Comparison of ENCODE assay signal across 7 mouse cellular contexts in the genomic region with DNA sequence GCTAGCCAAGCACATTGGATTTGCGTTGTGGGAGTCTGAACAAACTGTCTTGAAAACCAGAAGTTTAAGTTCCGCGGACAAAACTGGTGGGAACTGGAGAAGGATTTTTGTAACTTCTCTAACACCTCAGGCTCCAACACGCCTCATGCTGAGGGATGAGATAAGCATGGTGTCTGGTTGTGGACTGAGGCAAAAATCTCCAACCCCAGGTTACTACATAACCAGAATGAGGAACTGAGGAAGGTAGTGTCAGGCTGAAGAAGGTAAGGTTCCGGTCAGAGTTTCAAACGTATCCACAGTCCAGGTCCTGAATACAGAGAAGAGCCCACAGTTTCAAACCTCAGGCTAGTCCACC. TPM values are rescaled to one million over a fixed set of nuclear protein-coding genes. Genes with fewer than 3 reads are reported as not detected.
DNase-seq lines count a peak whose midpoint lies in the region; ATAC-seq lines count a peak whose summit lies in the region.

No protein-coding gene starts in this region.

- H3K4me2 ChIP-seq in neural tube, embryonic 11.5 days (ENCODE audit: low read depth), result peak overlapping the region; percentile 58
- peak overlapping the region; percentile 91 for H3K4me2 ChIP-seq in forebrain, embryonic 15.5 days (replicated peaks)
- peak overlapping the region; percentile 64 for H3K4me2 ChIP-seq in liver, embryonic 11.5 days
- H3K4me2 ChIP-seq in stomach, embryonic 14.5 days (replicated peaks; ENCODE audit: low read depth, low read length), result peak overlapping the region; percentile 70

- no peaks in the 10 kb centered on the region for H3K9me3 ChIP-seq in neural tube, embryonic 11.5 days (ENCODE audit: control insufficient read depth, low read length)
- H3K9me3 ChIP-seq in forebrain, embryonic 15.5 days, result no peaks in the 10 kb centered on the region
- no peaks in the 10 kb centered on the region for H3K9me3 ChIP-seq in liver, embryonic 11.5 days (ENCODE audit: control insufficient read depth, low read length)
- H3K9me3 ChIP-seq in stomach, embryonic 14.5 days (ENCODE audit: control insufficient read depth, low read depth, low read length), result no peaks in the 10 kb centered on the region

- H3K9ac ChIP-seq in neural tube, embryonic 11.5 days (ENCODE audit: low read length), result no peak overlapping the region
- no peak overlapping the region for H3K9ac ChIP-seq in forebrain, embryonic 15.5 days (replicated peaks)
- H3K9ac ChIP-seq in liver, embryonic 11.5 days (ENCODE audit: low read depth, low read length), result peak overlapping the region; percentile 43; the same call in 1 of the 2 replicates
- H3K9ac ChIP-seq in stomach, embryonic 14.5 days (replicated peaks; ENCODE audit: low read depth, low read length), result no peak overlapping the region

- H3K27me3 ChIP-seq in neural tube, embryonic 11.5 days (ENCODE audit: control insufficient read depth, insufficient read depth, low read length), result no peaks in the 10 kb centered on the region
- no peaks in the 10 kb centered on the region for H3K27me3 ChIP-seq in forebrain, embryonic 15.5 days
- no peaks in the 10 kb centered on the region for H3K27me3 ChIP-seq in liver, embryonic 11.5 days (replicated peaks; ENCODE audit: control insufficient read depth, insufficient read depth, low read length)
- H3K27me3 ChIP-seq in stomach, embryonic 14.5 days (ENCODE audit: control insufficient read depth, insufficient read depth, low read length), result no peaks in the 10 kb centered on the region

- H3K4me3 ChIP-seq in neural tube, embryonic 11.5 days (ENCODE audit: low read depth, low read length), result peak overlapping the region; percentile 71; the same call in 1 of the 2 replicates
- H3K4me3 ChIP-seq in forebrain, embryonic 15.5 days, result peak overlapping the region; percentile 77
- H3K4me3 ChIP-seq in liver, embryonic 11.5 days (ENCODE audit: low read depth, low read length), result peak overlapping the region; percentile 78
- H3K4me3 ChIP-seq in stomach, embryonic 14.5 days (ENCODE audit: low read depth, low read length), result peak overlapping the region; percentile 75

- no peaks in the 10 kb centered on the region for H3K36me3 ChIP-seq in neural tube, embryonic 11.5 days (ENCODE audit: control insufficient read depth, insufficient read depth, low read length)
- no peaks in the 10 kb centered on the region for H3K36me3 ChIP-seq in forebrain, embryonic 15.5 days
- no peaks in the 10 kb centered on the region for H3K36me3 ChIP-seq in liver, embryonic 11.5 days (ENCODE audit: control insufficient read depth, insufficient read depth, low read length)
- no peaks in the 10 kb centered on the region for H3K36me3 ChIP-seq in stomach, embryonic 14.5 days (ENCODE audit: control insufficient read depth, insufficient read depth, low read length)

- no peak overlapping the region for H3K27ac ChIP-seq in neural tube, embryonic 11.5 days (ENCODE audit: low read depth, low read length)
- no peak overlapping the region for H3K27ac ChIP-seq in forebrain, embryonic 15.5 days (replicated peaks)
- peak overlapping the region; percentile 56 for H3K27ac ChIP-seq in liver, embryonic 11.5 days (ENCODE audit: low read depth, low read length)
- peak overlapping the region; percentile 27; the same call in 1 of the 2 replicates for H3K27ac ChIP-seq in stomach, embryonic 14.5 days (ENCODE audit: low read length)

- no peak for DNase-seq in neural tube, embryonic 11.5 days (ENCODE audit: low spot score)
- DNase-seq in neural tube, embryonic 10.5 days (ENCODE audit: extremely low spot score, low spot score), result no peak
- DNase-seq in liver, embryonic 11.5 days (ENCODE audit: low spot score), result no peak
- DNase-seq in spleen, postnatal 4 days (ENCODE audit: low spot score in 2 of 2), result no peak
- no peak for DNase-seq in T-cell, adult 2 months (ENCODE audit: low spot score)

- 34% methylated on average over 6 of the region's 6 CpGs for WGBS in neural tube, embryonic 11.5 days
- WGBS in forebrain, embryonic 15.5 days, result 41% methylated on average over 6 of the region's 6 CpGs
- WGBS in liver, embryonic 11.5 days, result 13% methylated on average over 6 of the region's 6 CpGs
- WGBS in stomach, embryonic 14.5 days, result 28% methylated on average over 6 of the region's 6 CpGs

- H3K4me1 ChIP-seq in neural tube, embryonic 11.5 days (ENCODE audit: control insufficient read depth, insufficient read depth, low read length), result no peaks in the 10 kb centered on the region
- peaks cover 10% of the 10 kb centered on the region for H3K4me1 ChIP-seq in forebrain, embryonic 15.5 days
- H3K4me1 ChIP-seq in liver, embryonic 11.5 days (replicated peaks; ENCODE audit: control insufficient read depth, insufficient read depth, low read length), result peaks cover 28% of the 10 kb centered on the region
- peaks cover 18% of the 10 kb centered on the region; the same call in 1 of the 2 replicates for H3K4me1 ChIP-seq in stomach, embryonic 14.5 days (ENCODE audit: control insufficient read depth, insufficient read depth, low read length)

- ATAC-seq in neural tube, embryonic 11.5 days (ENCODE audit: insufficient read depth, low FRiP score, low TSS enrichment), result no peak; the same call in 1 of the 2 replicates
- no peak for ATAC-seq in forebrain, embryonic 15.5 days (replicated peaks)
- ATAC-seq in liver, embryonic 11.5 days (replicated peaks; ENCODE audit: low FRiP score), result peak; percentile 67
- no peak for ATAC-seq in stomach, embryonic 14.5 days (ENCODE audit: insufficient number of reproducible peaks, insufficient read depth, low FRiP score, low read depth)

RNA-seq across cellular contexts. Expression of a gene that starts 0.5 kb away (rescaled TPM):
- 32.2 and 34.3 TPM in 2 replicates for polyA plus RNA-seq in neural tube, embryonic 11.5 days (2014; fragmentation: Nextera tagmentation; extraction: Ambion mirVana)
- 14.3 and 16.3 TPM in 2 replicates for polyA plus RNA-seq in forebrain, embryonic 15.5 days (2015; fragmentation: Nextera tagmentation; extraction: Ambion mirVana)
- 53.7 and 61.1 TPM in 2 replicates for polyA plus RNA-seq in liver, embryonic 11.5 days (2014; fragmentation: Nextera tagmentation; extraction: Ambion mirVana)
- 69.1 and 73.1 TPM in 2 replicates for polyA plus RNA-seq in stomach, embryonic 14.5 days (2014; fragmentation: Nextera tagmentation; extraction: Ambion mirVana)

RNA-seq across cellular contexts. Expression of a gene that starts 30.5 kb away (rescaled TPM):
- polyA plus RNA-seq in neural tube, embryonic 11.5 days (2014; fragmentation: Nextera tagmentation; extraction: Ambion mirVana), result not detected in 2 replicates
- polyA plus RNA-seq in forebrain, embryonic 15.5 days (2015; fragmentation: Nextera tagmentation; extraction: Ambion mirVana), result not detected in 2 replicates
- polyA plus RNA-seq in liver, embryonic 11.5 days (2014; fragmentation: Nextera tagmentation; extraction: Ambion mirVana), result not detected in 2 replicates
- polyA plus RNA-seq in stomach, embryonic 14.5 days (2014; fragmentation: Nextera tagmentation; extraction: Ambion mirVana), result not detected in 2 replicates

Comparison
In these comparisons a context has a peak if more than half of its experiments do, and no peak if none do; other contexts are left out.
1. H3K27ac ChIP-seq: peak in liver, embryonic 11.5 days (single experiment) and stomach, embryonic 14.5 days (single experiment); none in neural tube, embryonic 11.5 days (single experiment) and forebrain, embryonic 15.5 days (single experiment).
2. Peak in every context shown above with its lines, with median percentiles within 50 percentile points of each other: H3K4me2 ChIP-seq and H3K4me3 ChIP-seq.